ENCODE assay signal across 11 mouse cellular contexts in genomic region chr10:68268629-68269028, GRCm38 (mm10). TPM values are rescaled to one million over a fixed set of nuclear protein-coding genes. Genes with fewer than 3 reads are reported as not detected.
DNase-seq lines count a peak whose midpoint lies in the region; ATAC-seq and TF ChIP-seq lines count a peak whose summit lies in the region.
"Had no signal": no experiment of that assay in that cellular context is flagged by ENCODE, and none has a peak within 500 bp of the region (broad histone marks: within the 10 kb centered on the region; RNA-seq: fewer than 3 reads in every experiment).

No protein-coding gene starts in this region.

- WGBS in hindbrain, postnatal 0 days = 64% methylated on average over 5 of the region's 5 CpGs
- 57% methylated on average over 5 of the region's 5 CpGs for WGBS in stomach, embryonic 15.5 days

- no peak overlapping the region; the same call in 1 of the 2 replicates for H3K4me3 ChIP-seq in layer of hippocampus, adult 2 months
- H3K4me3 ChIP-seq in hindbrain, postnatal 0 days (ENCODE audit: low read length) = no peak overlapping the region
- H3K4me3 ChIP-seq in stomach, embryonic 15.5 days (replicated peaks) = no peak overlapping the region
- H3K4me3 ChIP-seq: midbrain, embryonic 12.5 days had no signal

- H3K4me2 ChIP-seq in hindbrain, postnatal 0 days (ENCODE audit: low read depth, low read length) = no peak overlapping the region
- no peak overlapping the region for H3K4me2 ChIP-seq in stomach, embryonic 15.5 days
- H3K4me2 ChIP-seq: midbrain, embryonic 12.5 days had no signal

- H3K27ac ChIP-seq in layer of hippocampus, adult 2 months = peak overlapping the region; percentile 81
- peak overlapping the region; percentile 15; the same call in 1 of the 2 replicates for H3K27ac ChIP-seq in hindbrain, postnatal 0 days
- no peak overlapping the region for H3K27ac ChIP-seq in stomach, embryonic 15.5 days
- H3K27ac ChIP-seq: midbrain, embryonic 12.5 days had no signal

- no peaks in the 10 kb centered on the region for H3K9me3 ChIP-seq in hindbrain, postnatal 0 days (ENCODE audit: low read length)
- no peaks in the 10 kb centered on the region for H3K9me3 ChIP-seq in stomach, embryonic 15.5 days
- H3K9me3 ChIP-seq: midbrain, embryonic 12.5 days had no signal

- 0 out of 2 replicates have a peak, but pooled peaks have one; percentile 7 for ATAC-seq in hindbrain, postnatal 0 days
- ATAC-seq in stomach, embryonic 15.5 days (ENCODE audit: insufficient read depth, low FRiP score, low read depth) = peak; percentile 32; the same call in 1 of the 2 replicates
- ATAC-seq: forebrain, embryonic 14.5 days had no signal

- H3K4me1 ChIP-seq in hindbrain, postnatal 0 days (ENCODE audit: insufficient read depth, low read length) = 0 out of 2 replicates have a peak, but pooled peaks cover 2% of the 10 kb centered on the region
- no peaks in the 10 kb centered on the region for H3K4me1 ChIP-seq in stomach, embryonic 15.5 days
- H3K4me1 ChIP-seq: midbrain, embryonic 12.5 days had no signal

- TF ChIP-seq CTCF in layer of hippocampus, adult 2 months (conservative IDR thresholded peaks at IDR 0.05) = no peak
- TF ChIP-seq CTCF in hindbrain, postnatal 0 days (IDR thresholded peaks at IDR 0.05; ENCODE audit: low read depth) = no peak

- no peaks in the 10 kb centered on the region for H3K27me3 ChIP-seq in hindbrain, postnatal 0 days (ENCODE audit: insufficient read depth, low read length)
- no peaks in the 10 kb centered on the region for H3K27me3 ChIP-seq in stomach, embryonic 15.5 days (replicated peaks)
- H3K27me3 ChIP-seq: midbrain, embryonic 12.5 days had no signal

- intact Hi-C loops in gastrocnemius, postnatal 14 days (cut with DNase I; ENCODE audit: low total_unique reads) = no loop called here

- H3K9ac ChIP-seq in hindbrain, postnatal 0 days (replicated peaks; ENCODE audit: low read length) = no peak overlapping the region
- no peak overlapping the region for H3K9ac ChIP-seq in stomach, embryonic 15.5 days
- H3K9ac ChIP-seq: midbrain, embryonic 12.5 days had no signal

- peak; percentile 22 to 25 for DNase-seq in layer of hippocampus, adult 2 months (ENCODE audit: low spot score in 2 of 2)
- no peak for DNase-seq in layer of hippocampus, postnatal 25 days (ENCODE audit: extremely low spot score in 1 of 2, low spot score in 1 of 2)
- no peak for DNase-seq in hindbrain, postnatal 0 days (ENCODE audit: low spot score)
- peak; percentile 74 to 85 for DNase-seq in kidney, postnatal 25 days
- DNase-seq in heart, adult 9 months (ENCODE audit: low spot score in 2 of 2) = no peak
- DNase-seq in gastrocnemius, postnatal 14 days = no peak
- DNase-seq in cerebellum, adult 18-20 months = no peak
- DNase-seq: adrenal gland, postnatal 36 days had no signal

- no peaks in the 10 kb centered on the region for H3K36me3 ChIP-seq in hindbrain, postnatal 0 days (ENCODE audit: insufficient read depth, low read length)
- peaks cover 5% of the 10 kb centered on the region; the same call in 1 of the 2 replicates for H3K36me3 ChIP-seq in stomach, embryonic 15.5 days

RNA-seq across cellular contexts. Expression of gene Arid5b, which starts 9.9 kb away (rescaled TPM):
- total RNA-seq in layer of hippocampus, adult 2 months (2021) = 10 to 100 TPM; 25.5 to 27.2 TPM
- total RNA-seq in layer of hippocampus, postnatal 25 days (2021) = 10 to 100 TPM; 21.5 to 22.8 TPM
- total RNA-seq in hindbrain, postnatal 0 days (2014; rRNA removed) = 12.7 and 13.8 TPM in 2 replicates
- polyA plus RNA-seq in hindbrain, postnatal 0 days (2015; fragmentation: Nextera tagmentation; extraction: Ambion mirVana) = 13.1 and 13.3 TPM in 2 replicates
- polyA plus RNA-seq in stomach, embryonic 15.5 days (2015; fragmentation: Nextera tagmentation; extraction: Ambion mirVana) = 32.3 and 33.1 TPM in 2 replicates
- 10 to 100 TPM; 16.9 to 21.5 TPM for total RNA-seq in gastrocnemius, postnatal 14 days (2021)

Comparison
In these comparisons a context has a peak if more than half of its experiments do, and no peak if none do; other contexts are left out.
1. DNase-seq: peak in layer of hippocampus, adult 2 months (2 of 2) and kidney, postnatal 25 days (2 of 2); none in layer of hippocampus, postnatal 25 days (0 of 2), hindbrain, postnatal 0 days (single experiment), heart, adult 9 months (0 of 2), gastrocnemius, postnatal 14 days (single experiment) and cerebellum, adult 18-20 months (0 of 2).